Mouse (Mus musculus) CD4-positive helper T cell, adult 2 months (primary cell): ENCODE data around the gene Gm572.

Experiments
- DNase-seq: peaks from one replicate; pipeline ENCODE4 v3.0.0-alpha.2; 2012; ENCODE audit warnings: low read depth, missing footprints, low spot score

The Gm572 gene

DNA sequence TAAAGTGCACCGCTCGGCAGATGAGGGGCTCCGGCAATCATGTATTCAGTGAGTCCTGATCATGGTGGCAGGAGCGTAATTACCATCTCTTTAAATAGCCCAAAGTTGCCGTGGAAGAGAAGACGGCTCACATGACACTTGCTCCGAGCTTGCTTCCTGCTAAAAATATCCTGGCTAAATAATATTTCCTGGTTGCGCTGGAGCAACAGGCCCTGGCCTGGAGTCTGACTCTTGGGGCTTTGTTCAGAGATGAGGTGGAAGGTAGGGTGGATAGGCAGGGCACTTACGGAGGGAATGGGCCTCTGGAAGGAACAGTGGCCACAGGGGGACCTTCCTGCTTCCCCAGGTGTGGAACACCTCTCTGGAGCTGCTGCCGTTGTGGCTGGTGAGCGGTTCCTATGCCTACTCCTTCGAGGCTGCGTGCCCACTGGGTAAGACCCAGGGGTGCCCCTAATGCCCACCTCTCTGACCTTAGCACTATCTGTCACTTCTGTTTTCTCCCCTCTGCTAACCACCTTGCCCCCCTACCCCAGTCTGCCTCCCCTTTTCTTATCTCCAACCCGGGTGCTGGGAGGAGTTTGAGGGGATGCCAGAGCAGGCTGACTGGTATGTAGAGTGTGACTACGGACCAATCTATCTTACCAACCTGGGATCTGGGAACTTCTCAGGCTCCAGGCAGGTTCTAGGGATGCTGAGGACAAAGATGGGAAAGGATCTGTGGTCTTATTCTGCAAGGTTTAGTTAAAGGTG, 24.1 kb downstream of the Gm572 start:
- no peak for DNase-seq

DNA sequence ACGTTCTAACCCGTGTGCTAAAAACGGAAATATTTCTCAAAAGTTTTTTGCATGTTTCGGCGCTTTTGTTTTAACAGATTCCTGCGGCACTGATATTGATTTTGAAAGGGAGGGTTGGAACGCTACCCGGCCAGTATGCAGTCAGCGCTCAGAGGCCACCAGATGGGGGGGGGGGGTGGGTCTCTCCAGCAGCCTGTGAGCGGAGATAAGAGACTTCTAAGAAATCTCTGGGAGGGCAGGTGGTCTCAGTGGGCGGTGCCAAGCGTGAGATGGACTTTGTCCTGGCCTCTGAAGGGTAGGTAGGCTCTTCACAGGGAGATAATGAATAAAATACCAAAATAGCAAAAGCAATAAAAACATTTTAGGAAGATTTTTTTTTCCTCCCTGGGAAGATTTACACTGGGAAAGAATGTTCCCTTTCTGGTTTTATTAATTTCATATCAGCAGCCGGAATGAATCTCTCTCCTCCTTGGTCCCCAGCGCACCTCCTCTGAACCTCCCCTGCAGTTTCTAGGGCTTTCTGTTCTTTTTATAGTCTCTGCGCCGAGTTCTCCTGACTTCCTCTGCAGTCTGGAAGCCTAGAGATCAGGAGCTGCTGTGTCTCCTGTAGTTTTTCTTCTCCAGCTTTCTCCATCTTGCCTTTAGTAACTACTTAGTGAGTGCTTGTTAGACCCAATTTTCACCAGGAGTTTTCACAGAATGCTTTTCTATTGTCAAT, 28.3 kb downstream of the Gm572 start:
- DNase-seq = no peak

DNA sequence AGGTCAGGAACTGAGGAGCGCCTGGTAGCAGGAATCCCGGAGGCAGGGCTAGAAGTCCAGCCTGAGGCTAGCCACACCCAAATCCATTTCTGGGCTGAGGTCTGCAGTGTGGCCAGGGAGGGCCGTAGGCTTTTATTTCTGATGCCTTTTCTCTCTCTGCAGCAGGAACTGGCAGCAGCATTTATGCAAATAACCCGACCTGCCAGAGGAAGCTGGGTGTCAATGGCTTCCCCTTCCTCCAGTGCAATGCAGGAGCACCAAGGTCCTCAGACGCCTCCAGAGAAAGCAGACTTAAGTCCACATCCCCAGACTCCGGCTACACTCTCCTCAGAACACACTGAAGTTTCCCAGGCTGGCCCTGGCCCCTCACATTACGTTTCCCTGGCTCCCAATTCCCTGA, 31.9 kb downstream of the Gm572 start:
- no peak for DNase-seq

DNA sequence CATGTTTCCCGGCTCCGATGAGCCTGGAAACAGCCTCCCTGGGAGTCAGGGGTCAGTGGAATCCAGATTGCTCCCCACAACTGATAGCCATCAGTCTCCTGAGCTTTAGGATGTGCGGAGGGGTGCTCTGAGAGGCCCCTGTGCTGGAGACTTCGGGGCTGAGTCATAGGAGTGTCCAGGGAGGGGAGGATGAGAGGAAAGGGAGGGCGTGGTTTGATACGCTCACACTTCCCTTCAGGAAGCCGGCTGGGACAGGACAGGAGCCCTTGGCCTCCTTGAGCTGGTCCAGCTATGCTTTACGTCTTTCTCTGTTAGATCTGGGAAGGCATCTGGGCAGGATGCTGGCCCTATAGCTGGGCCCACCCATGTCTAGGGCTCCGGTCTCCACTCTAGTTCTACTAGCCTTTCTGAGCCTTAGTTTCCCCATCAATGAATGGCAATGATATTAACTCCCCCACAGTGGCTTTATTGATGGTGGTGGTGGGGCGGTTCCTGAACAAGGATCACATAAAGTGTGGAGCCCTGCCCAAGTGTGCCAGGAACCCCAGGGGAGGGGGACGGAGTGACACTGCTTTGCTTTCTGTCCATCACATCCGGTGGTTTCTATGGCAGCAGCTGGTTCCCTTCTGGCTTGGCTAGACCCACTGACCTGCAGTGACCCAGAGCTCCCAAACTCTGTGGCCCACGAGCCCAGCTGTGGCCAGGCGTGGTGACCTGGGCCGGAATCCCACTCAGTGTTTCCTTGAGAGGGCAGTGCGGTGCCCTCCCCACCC, 33.3 kb downstream of the Gm572 start:
- no peak for DNase-seq

DNA sequence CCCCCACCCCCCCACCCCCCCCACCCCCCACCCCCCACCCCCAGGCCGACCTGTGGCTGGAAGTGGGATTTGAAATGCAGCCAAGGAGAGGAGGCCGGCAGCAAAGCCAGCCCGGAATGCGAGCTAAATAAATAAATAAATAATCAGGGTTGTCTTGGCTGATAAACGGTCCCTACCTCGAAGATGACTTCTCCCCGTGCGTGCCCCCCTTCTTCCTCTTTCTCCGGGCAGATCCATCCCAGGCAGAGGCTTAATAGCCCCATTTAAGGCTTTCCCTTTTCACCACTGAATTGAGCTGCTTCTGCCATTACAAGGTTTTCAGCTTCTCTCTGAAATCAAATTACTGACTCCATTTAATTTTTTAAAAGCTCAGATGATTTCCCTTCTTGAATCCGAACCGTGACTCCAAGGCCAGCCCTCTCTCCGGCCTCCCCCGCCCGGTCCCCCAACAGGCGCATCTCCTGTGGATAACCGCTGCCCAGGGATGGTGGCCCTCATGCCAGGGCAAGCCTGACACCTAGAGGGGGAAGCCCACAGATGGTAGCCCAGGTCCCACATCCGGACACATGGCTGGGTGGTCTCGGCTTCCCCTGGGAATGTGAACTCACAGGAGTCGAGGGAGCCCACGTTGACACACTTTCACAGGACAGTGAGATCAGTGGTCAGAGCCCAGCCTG, 34.0 kb downstream of the Gm572 start:
- DNase-seq = no peak

DNA sequence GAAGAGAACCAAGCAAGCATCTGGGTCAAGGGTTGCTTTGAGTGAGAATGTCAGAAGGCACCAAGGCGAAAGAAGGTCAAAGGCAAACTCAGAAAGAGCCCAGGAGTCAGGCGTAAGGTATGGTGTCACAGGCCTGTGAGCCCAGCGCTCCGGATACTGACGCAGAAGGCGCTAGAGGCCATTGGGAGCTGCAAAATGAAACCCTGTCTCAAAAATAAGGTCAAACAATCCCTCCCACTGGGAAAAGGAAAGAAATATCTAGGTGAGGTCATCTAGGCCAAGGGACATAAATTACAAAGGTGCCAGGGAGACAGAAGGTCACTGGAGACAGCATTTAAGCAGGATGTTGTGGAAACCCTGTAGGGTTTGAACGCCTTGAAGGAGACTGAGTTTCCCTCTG, 35.0 kb downstream of the Gm572 start:
- no peak for DNase-seq

DNA sequence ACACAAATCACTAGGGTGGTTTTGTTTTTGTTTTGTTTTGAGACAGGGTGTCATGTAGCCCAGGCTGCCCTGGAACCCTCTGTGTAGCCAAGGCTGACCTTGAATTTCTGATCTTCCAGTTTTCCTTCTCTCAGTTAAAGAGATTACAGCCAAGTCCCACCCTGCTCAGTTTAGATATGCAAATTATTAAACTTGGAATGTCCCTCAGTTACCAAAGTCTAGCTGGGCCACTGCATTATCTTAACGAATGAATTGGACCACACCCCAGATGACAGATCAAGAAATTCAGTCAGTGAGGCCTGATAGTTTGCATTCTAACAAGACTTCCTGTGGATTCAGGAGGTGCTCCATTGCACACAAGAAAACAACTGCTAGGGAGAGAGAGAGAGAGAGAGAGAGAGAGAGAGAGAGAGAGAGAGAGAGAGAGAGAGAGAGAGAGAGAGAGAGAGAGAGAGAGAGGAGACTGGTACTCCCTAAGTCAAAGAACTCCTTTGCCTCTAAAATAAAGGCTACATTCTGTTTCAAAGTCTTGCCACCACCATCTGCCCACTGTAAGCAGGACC, 37.5 kb downstream of the Gm572 start:
- no peak for DNase-seq

DNA sequence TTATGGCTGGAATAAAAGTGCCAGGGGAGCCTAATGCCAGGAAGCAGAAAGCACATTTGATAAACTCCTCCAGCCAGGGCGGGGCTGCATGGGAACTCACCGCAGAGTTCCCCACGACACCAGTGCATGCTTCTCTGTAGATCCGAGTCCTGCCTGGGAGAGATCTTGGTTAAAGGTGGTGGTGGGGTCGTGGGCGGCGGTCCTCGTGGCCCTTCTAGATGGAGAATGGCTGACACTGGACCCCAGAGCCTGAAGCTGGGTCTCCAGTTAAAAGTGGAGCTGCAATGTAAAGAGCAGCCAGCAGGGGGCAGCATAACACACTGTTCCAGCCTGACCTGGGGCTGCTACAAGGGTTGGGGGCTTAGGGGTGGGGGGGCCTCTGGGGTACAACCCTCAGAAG, 38.3 kb downstream of the Gm572 start:
- DNase-seq = peak; percentile 61

DNA sequence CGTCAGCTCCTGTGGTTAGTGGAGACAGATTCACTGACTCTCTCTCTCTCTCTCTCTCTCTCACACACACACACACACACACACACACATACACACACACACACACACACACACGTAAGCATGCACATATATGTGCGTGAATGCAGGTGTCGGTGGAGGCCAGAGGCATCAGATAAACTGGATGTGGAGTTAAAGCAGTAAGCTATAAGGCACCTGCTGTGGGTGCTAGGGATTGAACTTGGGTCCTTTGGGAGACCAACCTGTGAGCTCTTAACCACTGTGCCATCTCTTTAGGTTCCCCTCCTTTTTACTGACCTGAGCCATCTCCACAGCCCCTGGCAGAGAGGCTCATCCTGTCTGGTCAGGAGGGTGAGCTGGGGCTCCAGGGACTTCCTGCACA, 39.8 kb downstream of the Gm572 start:
- DNase-seq = peak; percentile 51

DNA sequence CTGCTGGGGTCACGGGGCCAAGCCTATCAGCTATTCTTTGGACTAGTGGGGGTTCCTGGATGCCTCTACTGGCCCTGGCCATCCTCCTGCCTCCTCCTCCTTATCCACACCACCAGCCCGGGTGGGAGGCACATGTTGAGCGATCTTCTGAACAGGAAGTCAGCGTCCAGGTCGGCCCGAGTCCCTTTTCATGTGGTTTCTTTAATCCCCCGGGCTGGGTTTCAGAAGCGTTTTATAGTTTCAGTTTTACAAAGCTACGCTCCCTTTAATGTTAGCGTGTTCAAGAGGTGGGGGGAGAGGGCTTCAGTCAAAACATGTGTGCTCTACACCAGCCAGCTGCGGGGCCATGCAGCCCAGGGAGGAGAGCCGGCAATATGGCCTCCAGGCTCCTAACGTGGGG, 40.4 kb downstream of the Gm572 start:
- peak; percentile 88 for DNase-seq

DNA sequence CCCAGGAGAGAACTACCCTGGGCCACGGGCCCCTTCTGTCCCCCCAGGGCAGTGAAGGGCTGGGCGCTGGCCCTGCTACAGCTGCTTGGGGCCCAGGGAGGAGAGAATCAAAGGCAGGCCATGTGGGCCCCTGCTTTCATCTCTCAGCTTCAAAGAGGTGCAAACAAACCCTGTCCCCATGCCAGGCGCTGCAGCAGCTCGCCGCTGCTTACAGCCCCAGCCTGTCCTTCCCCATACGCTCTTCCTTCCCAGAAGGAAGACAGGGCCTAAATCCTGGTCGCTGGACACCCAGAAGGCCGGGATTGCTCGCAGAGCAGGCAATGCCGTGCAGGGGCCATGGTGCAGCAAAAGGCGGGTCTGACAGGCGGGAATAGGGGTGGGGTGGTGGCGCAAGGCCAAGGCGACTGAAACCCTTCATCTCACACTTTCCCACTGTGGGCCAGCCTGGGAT, 43.4 kb downstream of the Gm572 start:
- DNase-seq = no peak

DNA sequence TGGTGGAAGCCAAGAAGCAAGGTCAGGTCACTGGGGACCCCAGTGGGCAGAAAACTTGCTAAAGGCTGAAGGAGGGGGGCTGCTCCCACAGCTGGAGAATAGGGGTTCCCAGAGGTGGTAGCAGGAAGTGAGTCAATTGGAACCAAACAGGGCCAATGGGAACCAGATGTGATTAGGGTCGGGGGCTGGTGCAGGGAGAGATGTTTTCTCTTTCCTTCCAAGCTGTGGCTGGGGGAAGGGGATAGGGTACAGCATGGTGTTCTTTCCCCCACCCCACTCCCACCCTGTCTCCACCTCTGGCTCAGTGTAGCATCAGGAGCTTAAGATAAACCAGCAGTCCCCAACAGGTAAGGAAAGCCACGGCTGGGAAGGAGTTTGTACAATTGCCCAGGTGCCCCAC, 45.0 kb downstream of the Gm572 start:
- no peak for DNase-seq

DNA sequence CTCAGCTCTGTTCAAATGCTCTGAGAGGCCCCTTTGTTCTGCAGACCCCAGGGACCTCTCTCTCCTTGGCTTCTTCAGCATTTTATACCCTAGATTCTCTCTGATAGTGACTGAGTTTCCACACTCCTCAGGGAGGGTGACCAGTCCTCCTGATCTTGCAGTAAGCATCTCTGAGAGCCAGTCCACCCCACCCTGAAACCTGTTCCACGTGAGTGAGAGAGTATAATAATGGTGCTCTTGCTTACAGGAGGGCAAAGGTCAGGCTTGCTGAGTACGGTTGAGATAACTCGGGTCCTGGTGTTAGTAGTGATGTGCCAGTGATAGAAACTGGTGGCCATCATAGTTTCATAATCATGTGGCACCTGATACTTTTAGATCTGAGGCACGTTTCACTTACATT, 48.1 kb downstream of the Gm572 start:
- DNase-seq = no peak

DNA sequence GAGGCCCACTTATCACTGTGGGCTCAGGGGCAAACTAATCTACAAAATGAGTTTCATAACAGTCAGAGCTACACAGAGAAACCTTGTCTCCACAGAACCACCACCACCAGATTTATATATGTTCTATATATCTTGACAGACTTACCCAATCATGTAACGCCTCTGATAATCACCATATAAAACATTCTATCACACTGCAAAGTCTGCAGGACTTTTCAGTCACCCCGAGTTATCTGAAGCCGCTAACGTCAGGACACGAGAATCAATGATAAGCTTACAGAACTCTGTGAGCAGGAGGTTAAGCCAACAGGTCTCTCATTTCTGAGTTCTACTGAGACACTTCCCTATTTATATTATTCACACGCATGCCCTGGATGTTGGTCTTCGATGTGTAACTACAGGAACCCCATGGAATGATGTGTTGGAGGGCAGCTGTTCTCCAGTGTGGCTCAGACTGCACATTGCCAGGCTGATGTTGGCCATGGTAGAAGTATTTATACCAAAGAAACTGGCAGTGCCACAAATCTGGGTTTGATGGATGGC, 50.4 kb downstream of the Gm572 start:
- no peak for DNase-seq

DNA sequence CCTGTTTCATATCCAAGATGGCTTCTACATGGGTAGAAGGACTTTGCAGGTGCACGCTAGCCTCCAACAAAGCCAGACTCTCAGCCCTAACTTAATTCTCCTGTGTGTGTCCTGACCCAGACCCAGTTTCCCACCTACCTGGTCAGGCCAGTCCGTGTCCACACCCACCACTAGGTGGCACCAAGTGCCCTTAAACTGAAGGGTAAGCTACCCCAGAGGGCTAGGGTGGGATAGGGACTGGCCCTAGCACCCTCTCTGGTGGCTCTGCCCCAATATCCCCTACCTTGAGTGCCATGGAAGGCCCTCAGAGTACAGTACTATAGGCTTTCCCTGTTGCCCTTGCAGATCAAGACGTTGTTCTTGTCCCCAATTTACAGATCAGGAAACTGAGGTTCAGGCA, 61.6 kb downstream of the Gm572 start:
- peak; percentile 41 for DNase-seq

DNA sequence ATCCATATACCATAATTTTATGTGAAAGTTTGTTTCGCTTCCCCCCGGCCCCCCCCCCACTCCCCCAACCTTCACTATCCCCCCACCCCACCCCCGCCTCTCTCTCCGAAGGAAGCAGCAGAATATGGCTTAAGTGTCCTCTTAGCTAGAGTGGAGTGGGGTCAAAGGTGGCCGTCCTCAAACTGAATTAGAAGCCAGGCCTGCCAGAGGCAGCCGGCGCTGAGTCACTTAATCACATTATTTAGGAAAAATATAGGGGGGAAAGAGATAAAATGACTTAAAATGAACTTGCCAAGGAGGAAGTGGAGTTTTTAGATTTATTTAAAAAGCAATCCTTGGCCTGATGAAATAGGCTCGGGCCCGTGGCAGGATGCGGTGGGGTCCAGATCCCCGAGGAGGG, 65.7 kb downstream of the Gm572 start:
- no peak for DNase-seq

DNA sequence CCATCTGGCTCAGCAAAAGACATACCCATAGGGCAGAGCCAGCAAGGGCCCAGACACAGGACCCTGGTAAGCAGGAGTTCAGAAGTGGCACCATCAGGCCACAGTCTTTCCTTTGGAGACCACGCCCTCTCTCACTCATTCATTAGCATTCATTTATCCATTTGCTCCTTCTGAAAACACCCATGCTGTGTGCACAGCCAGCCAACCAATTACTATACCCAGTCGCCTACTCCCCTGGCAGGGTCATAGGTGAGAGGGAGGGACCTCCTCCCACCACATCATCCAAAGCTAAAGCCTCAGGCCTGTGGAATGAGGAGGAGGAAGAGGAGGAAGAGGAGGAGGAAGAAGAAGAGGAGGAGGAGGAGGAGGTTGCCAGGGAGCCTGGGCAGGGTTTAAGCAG, 67.3 kb downstream of the Gm572 start:
- DNase-seq = no peak

DNA sequence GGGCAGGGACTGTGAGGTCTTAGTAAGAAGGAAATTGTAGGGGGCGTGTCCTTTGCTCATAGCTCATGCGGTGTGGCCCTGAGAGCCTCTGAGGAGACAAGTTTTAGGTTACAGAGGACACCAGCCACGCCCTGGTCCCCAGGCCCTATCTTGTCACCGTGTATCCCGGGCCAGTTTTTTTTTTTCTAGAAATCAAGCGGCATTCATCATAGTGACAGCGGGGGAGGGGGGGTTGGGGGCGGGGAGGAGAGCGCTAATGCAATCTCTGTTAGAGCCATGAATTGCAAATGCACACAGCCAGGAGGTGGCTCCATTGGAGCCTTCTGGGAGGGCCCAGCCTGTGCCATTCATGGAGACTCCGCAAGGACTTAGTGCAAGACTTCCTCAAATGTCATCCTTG, 68.2 kb downstream of the Gm572 start:
- no peak for DNase-seq

DNA sequence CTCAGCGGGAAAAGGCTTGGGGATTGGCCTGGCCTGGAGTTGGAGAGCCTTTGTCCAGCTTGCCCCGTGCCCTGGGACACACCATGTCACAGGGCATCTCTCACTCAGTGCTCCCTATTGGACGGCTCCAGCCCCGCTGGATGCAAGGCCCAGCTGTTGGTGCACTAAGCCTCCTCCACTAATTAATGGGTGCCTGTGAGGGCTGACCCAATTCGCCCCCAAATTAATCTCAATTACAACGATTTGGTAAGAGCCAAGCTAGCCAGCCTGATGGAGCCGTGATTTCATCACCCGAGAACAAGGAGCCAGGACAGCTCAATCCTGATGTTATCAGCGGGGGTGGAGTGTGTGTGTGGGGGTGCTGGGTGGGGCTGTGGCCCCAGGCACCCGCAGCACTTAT, 69.5 kb downstream of the Gm572 start:
- no peak for DNase-seq

DNA sequence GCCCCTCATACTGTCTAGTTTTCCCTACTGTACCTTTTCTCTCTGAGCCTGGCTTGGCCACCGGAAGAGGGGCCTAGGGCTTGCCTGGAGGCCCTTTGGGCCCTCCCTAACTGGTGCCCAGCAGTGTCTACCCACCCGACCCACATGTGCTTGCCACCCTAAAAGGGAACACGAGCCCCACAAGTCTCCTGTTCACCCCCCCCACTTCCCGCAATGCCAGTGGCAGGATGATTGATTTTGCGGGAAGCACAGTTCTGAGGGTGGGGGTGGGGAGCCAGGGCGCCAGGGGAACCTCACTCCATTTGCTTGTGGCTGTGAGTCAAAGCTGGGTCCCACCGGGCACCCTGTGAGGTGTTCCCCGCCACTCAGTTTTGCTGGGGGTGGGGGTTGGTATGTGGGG, 70.9 kb downstream of the Gm572 start:
- no peak for DNase-seq

DNA sequence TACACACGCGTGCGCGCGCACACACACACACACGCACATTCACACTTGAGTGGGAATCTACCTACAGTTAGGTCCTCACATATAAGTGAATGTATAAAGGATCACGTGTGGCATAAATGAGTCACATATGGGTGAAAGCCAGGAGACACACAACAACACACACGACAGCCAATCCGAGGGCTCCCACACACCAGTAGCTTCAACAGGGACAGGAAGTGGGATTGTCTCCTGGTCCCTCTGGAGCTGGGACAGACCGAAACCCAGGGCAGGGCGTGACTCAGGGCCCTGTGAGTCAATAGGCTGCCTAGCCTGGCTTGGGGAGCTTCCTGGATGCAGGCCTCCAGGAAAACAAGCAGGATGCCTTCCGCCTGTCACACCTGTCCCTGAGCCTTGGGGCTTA, 71.6 kb downstream of the Gm572 start:
- DNase-seq = no peak
